Mouse (Mus musculus) c-Kit-negative CD71-positive TER-119-positive erythroid progenitor cells, embryonic 14.5 days (primary cell): ENCODE measurements around the gene Prss58.

Experiments used
- DNase-seq: peaks from one replicate; pipeline ENCODE4 v3.0.0-alpha.2; 2013; ENCODE audit warnings: low read depth, low spot score

Prss58 gene

GRCm38 (mm10) chr6:40900287-40900686 is at the start of gene Prss58:
TSS of gene Prss58 (minus strand) at chr6:40900387.
- DNase-seq = no peak

DNA sequence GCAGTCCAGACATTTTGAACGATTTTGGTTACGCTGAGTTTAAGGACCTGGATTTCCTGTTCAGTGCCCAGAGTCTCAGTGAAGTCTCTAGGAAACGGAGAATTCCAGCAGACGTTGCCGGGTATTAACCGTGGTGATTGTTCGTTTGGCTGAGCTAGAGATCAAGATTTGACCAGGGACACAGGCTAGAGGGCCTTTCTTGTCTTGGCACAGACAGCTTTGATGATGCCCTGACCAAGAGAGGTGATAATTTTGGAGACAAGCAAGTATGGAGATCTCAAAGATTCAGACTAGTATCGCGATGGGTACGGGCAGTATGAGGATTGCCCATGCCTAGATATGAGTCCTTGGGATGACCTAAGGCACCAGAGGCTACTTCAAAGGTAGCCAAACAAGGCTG is 40.3 kb upstream of the Prss58 start, which contains the start of gene 1700074P13Rik:
TSS of gene 1700074P13Rik (minus strand) at position 101 of the 400 bp plus-strand sequence.
- DNase-seq = no peak

DNA sequence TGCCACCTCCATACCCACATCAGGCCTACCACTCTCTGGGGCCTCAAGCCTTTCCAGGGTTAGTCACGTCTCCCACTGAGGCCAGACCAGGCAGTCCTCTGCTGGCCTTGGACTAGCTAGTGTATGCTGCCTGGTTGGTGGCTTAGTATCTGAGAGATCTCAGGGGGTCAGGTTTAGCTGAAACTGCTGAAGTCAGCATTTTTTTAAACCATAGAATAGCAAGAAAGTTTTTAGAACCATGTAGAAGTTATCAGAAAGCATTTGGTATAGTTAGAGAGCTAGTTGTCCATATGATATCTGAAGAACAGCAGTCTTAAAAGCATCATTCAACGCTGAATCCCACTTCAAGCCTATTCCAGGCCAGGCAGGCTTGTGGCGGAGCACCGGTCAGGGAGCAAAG is 19.8 kb upstream of the Prss58 start:
- DNase-seq = no peak

- no peak for DNase-seq
Measured at GRCm38 (mm10) chr6:40894716-40895115, 5.5 kb downstream of the Prss58 start.

DNA sequence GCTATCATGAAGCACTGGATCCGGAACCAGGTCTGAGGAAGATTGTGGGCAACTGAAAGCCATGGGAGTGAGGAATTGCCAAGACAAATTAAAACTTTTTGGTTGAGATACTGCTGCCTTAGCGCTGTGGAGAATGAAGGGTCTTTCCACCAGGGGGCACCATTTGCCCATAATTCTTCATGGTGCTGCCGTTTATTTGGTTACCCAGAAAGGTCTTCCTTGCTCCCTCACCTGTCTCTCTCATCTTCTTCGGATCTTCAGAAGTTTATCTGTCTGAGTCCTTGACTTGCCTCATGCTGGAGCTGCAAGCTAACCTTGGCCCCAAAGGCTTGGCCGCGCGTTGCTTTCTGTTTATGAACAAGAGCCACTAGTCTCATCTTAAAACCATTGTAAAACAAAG is 6.6 kb downstream of the Prss58 start:
- DNase-seq = no peak

- DNase-seq = no peak
Measured at GRCm38 (mm10) chr6:40891754-40892153, 8.4 kb downstream of the Prss58 start.

- DNase-seq = no peak
Measured at GRCm38 (mm10) chr6:40890973-40891372, 9.2 kb downstream of the Prss58 start.

GRCm38 (mm10) chr6:40887394-40887793 is 12.8 kb downstream of the Prss58 start, which contains the start of gene Moxd2:
TSS of gene Moxd2 (minus strand) at chr6:40887494.
- DNase-seq = no peak

DNA sequence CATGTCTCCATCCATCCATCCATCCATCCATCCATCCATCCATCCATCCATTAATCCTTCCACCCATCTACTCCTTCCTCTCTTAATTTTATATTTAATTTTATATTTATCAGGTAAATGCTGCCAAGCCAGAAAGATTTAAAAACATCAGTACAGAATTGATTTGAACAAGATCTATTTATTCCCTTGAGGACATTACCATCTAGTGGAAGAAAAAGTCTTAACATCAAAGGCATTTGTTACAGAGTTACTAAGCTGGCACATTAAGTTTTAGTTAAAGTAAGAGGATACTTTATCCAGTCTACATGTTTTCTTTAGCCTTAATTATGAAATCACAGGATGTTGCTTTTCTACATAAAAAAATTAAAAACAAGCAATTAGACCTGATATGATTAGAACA is 54.9 kb downstream of the Prss58 start:
- DNase-seq = no peak
